Mouse (Mus musculus): ENCODE data around the gene Cldn13. TPM values are rescaled to one million over a fixed set of nuclear protein-coding genes. Genes with fewer than 3 reads are reported as not detected.

Gene Cldn13
- polyA plus RNA-seq, 1 experiment from 2014 or later, result 0.23 TPM

GRCm38 (mm10) chr5:134913352-134913751 lies 2.0 kb downstream of the Cldn13 start:
- Histone ChIP-seq H3K27ac (ENCODE audit: low read depth) (no peak overlapping the region), H3K4me1 (replicated peaks; ENCODE audit: control insufficient read depth, insufficient read depth, low read length) (no peaks in the 10 kb centered on the region), H3K36me3 (ENCODE audit: control insufficient read depth, insufficient read depth, low read length) (no peaks in the 10 kb centered on the region), H3K4me3 (ENCODE audit: low read depth, low read length) (no peak overlapping the region), H3K9ac (ENCODE audit: low read length) (no peak overlapping the region), H3K27me3 (replicated peaks; ENCODE audit: control insufficient read depth, insufficient read depth, low read length) (no peaks in the 10 kb centered on the region), H3K9me3 (ENCODE audit: control insufficient read depth, low read length) (0 out of 2 replicates have a peak, but pooled peaks cover 3% of the 10 kb centered on the region), H3K4me2 (ENCODE audit: low read length) (no peak overlapping the region)
- DNase-seq (ENCODE audit: low spot score) (no peak), ATAC-seq (replicated peaks; ENCODE audit: low FRiP score, low TSS enrichment, low read depth) (no peak)
- 70% methylated on average over 3 of the region's 3 CpGs for WGBS

- H3K9ac ChIP-seq (ENCODE audit: low read length), result no peak overlapping the region
- no peak for ATAC-seq (replicated peaks; ENCODE audit: low FRiP score, low TSS enrichment, low read depth)
- WGBS, result 88% methylated on average over 2 of the region's 2 CpGs
- no peaks in the 10 kb centered on the region for H3K4me1 ChIP-seq (replicated peaks; ENCODE audit: control insufficient read depth, insufficient read depth, low read length)
- no peak for DNase-seq (ENCODE audit: low spot score)
- H3K4me2 ChIP-seq (ENCODE audit: low read length), result no peak overlapping the region
- H3K4me3 ChIP-seq (ENCODE audit: low read depth, low read length), result no peak overlapping the region
- no peaks in the 10 kb centered on the region for H3K36me3 ChIP-seq (ENCODE audit: control insufficient read depth, insufficient read depth, low read length)
- H3K27ac ChIP-seq (ENCODE audit: low read depth), result no peak overlapping the region
- no peaks in the 10 kb centered on the region for H3K9me3 ChIP-seq (ENCODE audit: control insufficient read depth, low read length)
- H3K27me3 ChIP-seq (replicated peaks; ENCODE audit: control insufficient read depth, insufficient read depth, low read length), result no peaks in the 10 kb centered on the region
Observed at GRCm38 (mm10) chr5:134911901-134912300, 3.4 kb downstream of the Cldn13 start.

- Histone ChIP-seq H3K4me3 (ENCODE audit: low read depth, low read length) (no peak overlapping the region), H3K36me3 (ENCODE audit: control insufficient read depth, insufficient read depth, low read length) (no peaks in the 10 kb centered on the region), H3K9me3 (ENCODE audit: control insufficient read depth, low read length) (no peaks in the 10 kb centered on the region), H3K4me1 (replicated peaks; ENCODE audit: control insufficient read depth, insufficient read depth, low read length) (no peaks in the 10 kb centered on the region), H3K27ac (ENCODE audit: low read depth) (no peak overlapping the region), H3K27me3 (replicated peaks; ENCODE audit: control insufficient read depth, insufficient read depth, low read length) (no peaks in the 10 kb centered on the region), H3K9ac (ENCODE audit: low read length) (no peak overlapping the region), H3K4me2 (ENCODE audit: low read length) (no peak overlapping the region)
- DNase-seq (ENCODE audit: low spot score), result peak; percentile 99
- WGBS, result 1% methylated on average over 13 of the region's 13 CpGs
- ATAC-seq (replicated peaks; ENCODE audit: low FRiP score, low TSS enrichment, low read depth), result peak; percentile 81
Observed at GRCm38 (mm10) chr5:134907135-134907534, 8.2 kb downstream of the Cldn13 start.

- Histone ChIP-seq H3K4me1 (replicated peaks; ENCODE audit: control insufficient read depth, insufficient read depth, low read length) (no peaks in the 10 kb centered on the region), H3K4me2 (ENCODE audit: low read length) (no peak within 1 kb of the TSS), H3K36me3 (ENCODE audit: control insufficient read depth, insufficient read depth, low read length) (no peaks in the 10 kb centered on the region), H3K4me3 (ENCODE audit: low read depth, low read length) (no peak within 1 kb of the TSS), H3K9me3 (ENCODE audit: control insufficient read depth, low read length) (no peaks in the 10 kb centered on the region), H3K27me3 (replicated peaks; ENCODE audit: control insufficient read depth, insufficient read depth, low read length) (no peaks in the 10 kb centered on the region), H3K9ac (ENCODE audit: low read length) (no peak within 1 kb of the TSS), H3K27ac (ENCODE audit: low read depth) (no peak within 1 kb of the TSS)
- WGBS, result 84% methylated on average over 6 of the region's 6 CpGs
- DNase-seq (ENCODE audit: low spot score) (no peak), ATAC-seq (replicated peaks; ENCODE audit: low FRiP score, low TSS enrichment, low read depth) (0 out of 2 replicates have a peak, but pooled peaks have one; percentile 18)
Observed at GRCm38 (mm10) chr5:134906633-134907032, 8.7 kb downstream of the Cldn13 start, which contains the start of gene Tmem270. Gene Tmem270 (minus strand): TSS chr5:134906733.

GRCm38 (mm10) chr5:134901644-134902027 lies 13.7 kb downstream of the Cldn13 start:
- Histone ChIP-seq H3K4me1 (replicated peaks; ENCODE audit: control insufficient read depth, insufficient read depth, low read length) (peaks cover 12% of the 10 kb centered on the region), H3K4me2 (ENCODE audit: low read length) (no peak overlapping the region), H3K27me3 (replicated peaks; ENCODE audit: control insufficient read depth, insufficient read depth, low read length) (no peaks in the 10 kb centered on the region), H3K4me3 (ENCODE audit: low read depth, low read length) (no peak overlapping the region), H3K9ac (ENCODE audit: low read length) (no peak overlapping the region), H3K36me3 (ENCODE audit: control insufficient read depth, insufficient read depth, low read length) (no peaks in the 10 kb centered on the region), H3K27ac (ENCODE audit: low read depth) (no peak overlapping the region), H3K9me3 (ENCODE audit: control insufficient read depth, low read length) (no peaks in the 10 kb centered on the region)
- ATAC-seq (replicated peaks; ENCODE audit: low FRiP score, low TSS enrichment, low read depth) (no peak; the same call in 1 of the 2 replicates), DNase-seq (ENCODE audit: low spot score) (no peak)
- 69% methylated on average over 8 of the region's 8 CpGs for WGBS

- no peak overlapping the region for H3K4me3 ChIP-seq (ENCODE audit: low read depth, low read length)
- no peak overlapping the region for H3K4me2 ChIP-seq (ENCODE audit: low read length)
- WGBS, result 26% methylated on average over 12 of the region's 12 CpGs
- no peaks in the 10 kb centered on the region for H3K9me3 ChIP-seq (ENCODE audit: control insufficient read depth, low read length)
- peaks cover 12% of the 10 kb centered on the region for H3K4me1 ChIP-seq (replicated peaks; ENCODE audit: control insufficient read depth, insufficient read depth, low read length)
- ATAC-seq (replicated peaks; ENCODE audit: low FRiP score, low TSS enrichment, low read depth), result peak; percentile 56
- no peak overlapping the region for H3K9ac ChIP-seq (ENCODE audit: low read length)
- peak; percentile 60 for DNase-seq (ENCODE audit: low spot score)
- H3K36me3 ChIP-seq (ENCODE audit: control insufficient read depth, insufficient read depth, low read length), result no peaks in the 10 kb centered on the region
- no peaks in the 10 kb centered on the region for H3K27me3 ChIP-seq (replicated peaks; ENCODE audit: control insufficient read depth, insufficient read depth, low read length)
- no peak overlapping the region for H3K27ac ChIP-seq (ENCODE audit: low read depth)
Observed at GRCm38 (mm10) chr5:134901012-134901643, 14.2 kb downstream of the Cldn13 start.

- H3K9ac ChIP-seq (ENCODE audit: low read length), result no peak overlapping the region
- H3K27me3 ChIP-seq (replicated peaks; ENCODE audit: control insufficient read depth, insufficient read depth, low read length), result no peaks in the 10 kb centered on the region
- H3K36me3 ChIP-seq (ENCODE audit: control insufficient read depth, insufficient read depth, low read length), result no peaks in the 10 kb centered on the region
- H3K4me1 ChIP-seq (replicated peaks; ENCODE audit: control insufficient read depth, insufficient read depth, low read length), result peaks cover 19% of the 10 kb centered on the region
- 32% methylated on average over 17 of the region's 17 CpGs for WGBS
- H3K4me3 ChIP-seq (ENCODE audit: low read depth, low read length), result no peak overlapping the region
- H3K27ac ChIP-seq (ENCODE audit: low read depth), result no peak overlapping the region
- DNase-seq (ENCODE audit: low spot score), result no peak
- 0 out of 2 replicates have a peak, but pooled peaks have one; percentile 35 for ATAC-seq (replicated peaks; ENCODE audit: low FRiP score, low TSS enrichment, low read depth)
- no peak overlapping the region for H3K4me2 ChIP-seq (ENCODE audit: low read length)
- H3K9me3 ChIP-seq (ENCODE audit: control insufficient read depth, low read length), result no peaks in the 10 kb centered on the region
Observed at GRCm38 (mm10) chr5:134897596-134897995, 17.7 kb downstream of the Cldn13 start.

- Histone ChIP-seq H3K36me3 (ENCODE audit: control insufficient read depth, insufficient read depth, low read length) (no peaks in the 10 kb centered on the region), H3K4me3 (ENCODE audit: low read depth, low read length) (no peak overlapping the region), H3K9me3 (ENCODE audit: control insufficient read depth, low read length) (no peaks in the 10 kb centered on the region), H3K4me1 (replicated peaks; ENCODE audit: control insufficient read depth, insufficient read depth, low read length) (peaks cover 19% of the 10 kb centered on the region), H3K4me2 (ENCODE audit: low read length) (no peak overlapping the region), H3K9ac (ENCODE audit: low read length) (no peak overlapping the region), H3K27me3 (replicated peaks; ENCODE audit: control insufficient read depth, insufficient read depth, low read length) (no peaks in the 10 kb centered on the region), H3K27ac (ENCODE audit: low read depth) (no peak overlapping the region)
- 81% methylated on average over 8 of the region's 8 CpGs for WGBS
- ATAC-seq (replicated peaks; ENCODE audit: low FRiP score, low TSS enrichment, low read depth) (no peak), DNase-seq (ENCODE audit: low spot score) (no peak)
Observed at GRCm38 (mm10) chr5:134896965-134897364, 18.4 kb downstream of the Cldn13 start.

- DNase-seq (ENCODE audit: low spot score) (peak; percentile 62), ATAC-seq (replicated peaks; ENCODE audit: low FRiP score, low TSS enrichment, low read depth) (no peak)
- H3K36me3 ChIP-seq (ENCODE audit: control insufficient read depth, insufficient read depth, low read length), result no peaks in the 10 kb centered on the region
- no peak overlapping the region for H3K4me2 ChIP-seq (ENCODE audit: low read length)
- peaks cover 16% of the 10 kb centered on the region for H3K4me1 ChIP-seq (replicated peaks; ENCODE audit: control insufficient read depth, insufficient read depth, low read length)
- H3K9me3 ChIP-seq (ENCODE audit: control insufficient read depth, low read length), result no peaks in the 10 kb centered on the region
- no peaks in the 10 kb centered on the region for H3K27me3 ChIP-seq (replicated peaks; ENCODE audit: control insufficient read depth, insufficient read depth, low read length)
- 31% methylated on average over 8 of the region's 8 CpGs for WGBS
- no peak overlapping the region for H3K9ac ChIP-seq (ENCODE audit: low read length)
- H3K4me3 ChIP-seq (ENCODE audit: low read depth, low read length), result no peak overlapping the region
- H3K27ac ChIP-seq (ENCODE audit: low read depth), result no peak overlapping the region
Observed at GRCm38 (mm10) chr5:134895291-134895690, 20.0 kb downstream of the Cldn13 start.

Measured in intestine, embryonic 14.5 days (tissue).